Mouse (Mus musculus): ENCODE data around the gene Gid8.

Gid8 gene

GRCm38 (mm10) chr2:180740349-180740748 lies 30.4 kb downstream of the Gid8 start:
- in situ Hi-C loops (cut with MboI; ENCODE audit: low pct_unique_long_range_greater_than_20kb in 1 of 2, low sequenced_read_pairs in 2 of 2, unreplicated experiment in 1 of 2), result loop anchor here in 1 of 2 experiments (5.0 kb wide), 1 partner anchor 38 kb away; no protein-coding TSS in a partner anchor

DNA sequence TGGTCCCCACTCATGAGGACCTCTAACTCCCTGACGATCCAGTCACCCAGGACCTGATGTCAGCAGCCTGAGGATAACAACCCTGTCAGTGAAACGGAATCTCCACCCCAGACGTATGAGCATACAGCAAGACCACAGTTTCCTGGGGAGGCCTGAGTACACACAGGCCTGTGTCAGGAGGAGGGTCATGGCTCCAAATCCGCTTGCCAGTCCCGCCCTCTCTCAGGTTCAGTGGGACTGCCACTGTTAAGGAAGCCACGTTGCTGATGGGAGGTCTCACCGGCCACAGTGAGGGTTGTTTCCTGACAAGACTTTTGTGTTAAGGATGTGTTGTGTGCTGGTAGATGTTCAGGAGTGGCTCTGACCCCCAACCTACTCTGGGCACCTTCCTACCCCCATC lies 31.5 kb downstream of the Gid8 start:
- in situ Hi-C loops (cut with MboI; ENCODE audit: low pct_unique_long_range_greater_than_20kb in 1 of 2, low sequenced_read_pairs in 2 of 2, unreplicated experiment in 1 of 2), result loop anchor here in 1 of 2 experiments (5.0 kb wide), 1 partner anchor 39 kb away; no protein-coding TSS in a partner anchor

DNA sequence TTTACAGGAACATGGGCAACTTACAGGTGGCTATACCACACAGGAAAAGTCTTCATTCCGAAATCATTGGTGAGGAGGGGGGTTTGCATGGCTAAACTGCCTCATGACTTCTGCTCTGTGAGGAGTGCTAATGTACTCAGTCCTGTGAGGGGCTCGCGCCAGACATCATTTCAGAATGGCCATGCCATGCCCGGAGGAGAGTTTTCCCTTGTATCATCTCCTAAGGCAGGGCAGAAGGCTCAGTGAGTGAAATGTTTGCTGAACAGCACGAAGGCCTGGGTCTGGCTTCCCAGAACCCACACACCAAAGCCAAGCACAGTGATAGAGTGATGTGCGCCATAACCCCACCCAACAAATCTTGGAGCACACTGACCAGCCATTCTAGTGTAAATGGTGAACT lies 32.9 kb downstream of the Gid8 start:
- in situ Hi-C loops (cut with MboI; ENCODE audit: low pct_unique_long_range_greater_than_20kb in 1 of 2, low sequenced_read_pairs in 2 of 2, unreplicated experiment in 1 of 2), result loop anchor here in 1 of 2 experiments (5.0 kb wide), 1 partner anchor 41 kb away; no protein-coding TSS in a partner anchor

- in situ Hi-C loops (cut with MboI; ENCODE audit: low pct_unique_long_range_greater_than_20kb in 1 of 2, low sequenced_read_pairs in 2 of 2, unreplicated experiment in 1 of 2), result loop anchor here in 1 of 2 experiments (5.0 kb wide), 1 partner anchor 41 kb away; no protein-coding TSS in a partner anchor
These were observed 33.4 kb downstream of the Gid8 start for GRCm38 (mm10) chr2:180743321-180743720.

GRCm38 (mm10) chr2:180745248-180745927 lies 35.5 kb downstream of the Gid8 start:
- in situ Hi-C loops (cut with MboI; ENCODE audit: low pct_unique_long_range_greater_than_20kb in 1 of 2, low sequenced_read_pairs in 2 of 2, unreplicated experiment in 1 of 2), result no loop called here

DNA sequence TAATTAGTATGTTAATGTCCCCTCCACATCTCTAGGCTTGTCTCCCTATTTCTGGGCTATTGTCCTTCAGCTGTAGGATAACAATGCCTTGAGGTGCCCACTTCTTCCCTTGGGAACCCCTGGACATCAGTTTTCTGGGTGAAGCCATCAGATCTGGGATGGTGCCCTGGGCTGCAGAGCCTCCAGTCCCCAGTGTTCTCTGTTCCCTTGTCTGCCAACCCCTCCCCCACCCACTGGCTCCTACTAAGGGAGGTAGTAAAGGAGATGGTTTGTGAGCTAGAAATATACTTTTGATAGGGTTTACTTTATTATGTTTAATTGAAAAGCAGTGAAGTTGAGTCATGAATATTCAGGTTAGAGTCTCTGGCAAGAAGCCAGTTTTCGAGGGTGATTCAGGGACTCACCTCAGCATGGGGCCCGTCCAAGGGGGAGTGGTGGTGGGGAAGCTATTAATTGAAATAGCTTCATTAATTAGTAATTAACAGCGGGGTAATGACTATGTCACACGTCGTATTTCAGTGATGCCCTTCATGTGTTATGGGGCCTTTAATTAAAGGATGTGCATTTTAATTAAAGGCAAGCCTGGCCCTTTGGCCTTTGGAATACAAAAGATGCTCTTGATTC lies 36.8 kb downstream of the Gid8 start:
- in situ Hi-C loops (cut with MboI; ENCODE audit: low pct_unique_long_range_greater_than_20kb in 1 of 2, low sequenced_read_pairs in 2 of 2, unreplicated experiment in 1 of 2), result no loop called here

GRCm38 (mm10) chr2:180748904-180749303 lies 39.0 kb downstream of the Gid8 start:
- in situ Hi-C loops (cut with MboI; ENCODE audit: low pct_unique_long_range_greater_than_20kb in 1 of 2, low sequenced_read_pairs in 2 of 2, unreplicated experiment in 1 of 2), result no loop called here

DNA sequence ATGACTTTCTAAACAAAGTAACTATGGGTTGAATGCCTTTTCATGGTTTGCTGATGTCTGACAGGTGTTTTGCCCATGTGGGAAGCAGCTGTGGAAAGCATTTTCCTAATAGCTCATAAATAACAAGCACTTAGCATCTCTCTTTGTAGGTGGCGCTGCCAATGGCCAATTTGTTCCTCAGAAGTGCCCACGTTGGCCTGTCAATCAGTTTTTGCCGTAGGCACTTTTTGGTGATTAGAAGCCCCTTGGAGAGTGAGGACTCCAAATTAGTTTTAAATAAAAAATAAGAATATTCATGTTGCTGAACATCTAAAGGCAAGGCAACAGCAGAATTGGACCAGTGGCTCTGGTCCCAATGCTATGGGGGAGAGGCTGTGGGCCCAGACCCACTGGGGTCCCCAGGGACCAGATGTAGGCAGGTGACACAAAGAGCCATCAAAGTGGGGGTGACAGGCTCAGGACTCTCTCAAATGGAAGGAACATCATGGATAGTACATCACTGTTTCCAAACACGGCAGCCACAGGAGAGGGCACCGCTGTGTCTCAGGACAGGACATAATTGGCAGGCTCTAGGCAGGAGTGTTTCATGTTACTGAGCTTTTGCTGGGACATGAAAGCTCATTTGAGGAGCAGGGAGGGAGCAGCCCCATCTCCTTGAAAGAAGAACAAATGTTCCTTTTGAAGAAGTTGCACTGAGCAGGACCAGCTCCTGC lies 45.2 kb downstream of the Gid8 start:
- in situ Hi-C loops (cut with MboI; ENCODE audit: low pct_unique_long_range_greater_than_20kb in 1 of 2, low sequenced_read_pairs in 2 of 2, unreplicated experiment in 1 of 2), result loop anchor here in 1 of 2 experiments (25.0 kb wide), 1 partner anchor 293 kb away; the partner anchor contains the start of gene Slco4a1

GRCm38 (mm10) chr2:180755896-180756295 lies 46.0 kb downstream of the Gid8 start:
- in situ Hi-C loops (cut with MboI; ENCODE audit: low pct_unique_long_range_greater_than_20kb in 1 of 2, low sequenced_read_pairs in 2 of 2, unreplicated experiment in 1 of 2), result loop anchor here in 1 of 2 experiments (25.0 kb wide), 1 partner anchor 294 kb away; the partner anchor contains the start of gene Slco4a1

GRCm38 (mm10) chr2:180756786-180757185 lies 46.9 kb downstream of the Gid8 start:
- in situ Hi-C loops (cut with MboI; ENCODE audit: low pct_unique_long_range_greater_than_20kb in 1 of 2, low sequenced_read_pairs in 2 of 2, unreplicated experiment in 1 of 2), result loop anchor here in 1 of 2 experiments (25.0 kb wide), 1 partner anchor 294 kb away; the partner anchor contains the start of gene Slco4a1

GRCm38 (mm10) chr2:180758513-180759263 lies 48.8 kb downstream of the Gid8 start:
- in situ Hi-C loops (cut with MboI; ENCODE audit: low pct_unique_long_range_greater_than_20kb in 1 of 2, low sequenced_read_pairs in 2 of 2, unreplicated experiment in 1 of 2), result loop anchor here in 1 of 2 experiments (25.0 kb wide), 1 partner anchor 296 kb away; the partner anchor contains the start of gene Slco4a1

DNA sequence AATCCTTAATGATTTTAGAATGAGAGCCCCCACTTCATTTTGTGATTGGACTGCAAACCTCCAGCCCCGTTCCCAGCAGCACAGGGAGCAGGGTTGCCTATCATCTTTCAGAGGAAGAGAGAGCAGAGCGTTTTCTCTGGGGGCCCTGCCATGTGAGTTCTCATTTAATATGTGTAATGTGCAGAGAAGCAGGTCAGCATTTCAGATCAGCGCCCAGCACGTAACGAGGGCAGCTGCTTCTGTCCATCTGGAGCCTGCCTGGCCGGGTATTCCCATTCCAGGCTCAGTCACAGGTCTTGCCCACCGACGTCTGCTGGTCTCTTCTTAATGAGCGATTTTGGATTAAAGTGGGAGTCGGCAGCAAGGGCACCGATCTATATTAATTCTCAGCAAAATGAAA lies 55.1 kb downstream of the Gid8 start:
- in situ Hi-C loops (cut with MboI; ENCODE audit: low pct_unique_long_range_greater_than_20kb in 1 of 2, low sequenced_read_pairs in 2 of 2, unreplicated experiment in 1 of 2), result loop anchor here (5.0 to 25.0 kb wide), 3 partner anchors 183 to 303 kb away; partner anchors contain the start of genes Mrgbp (in 1 of the 2) and Slco4a1 (in 1 of the 2)

GRCm38 (mm10) chr2:180765713-180766112 lies 55.8 kb downstream of the Gid8 start:
- in situ Hi-C loops (cut with MboI; ENCODE audit: low pct_unique_long_range_greater_than_20kb in 1 of 2, low sequenced_read_pairs in 2 of 2, unreplicated experiment in 1 of 2), result loop anchor here (5.0 to 25.0 kb wide), 3 partner anchors 183 to 303 kb away; partner anchors contain the start of genes Mrgbp (in 1 of the 2) and Slco4a1 (in 1 of the 2)
